Mouse (Mus musculus) gastrocnemius, adult 2 months (tissue): Measurements from ENCODE around the gene Fars2. TPM values are rescaled to one million over a fixed set of nuclear protein-coding genes. Genes with fewer than 3 reads are reported as not detected.

Source experiments
- DNase-seq: peaks from one replicate; pipeline ENCODE4 v3.0.0; 2022
- H3K27ac ChIP-seq: fragments of 200-600 bp; 2 replicates; pipeline ENCODE4 v1.8.1; 2022; ENCODE audit warnings: mild to moderate bottlenecking
- H3K4me3 ChIP-seq: fragments of 200-600 bp; 2 replicates; pipeline ENCODE4 v1.8.1; 2022; ENCODE audit warnings: mild to moderate bottlenecking, moderate library complexity
- CTCF ChIP-seq: fragments of 200-600 bp; IDR thresholded peaks from 2 replicates; pipeline ENCODE4 v1.8.1; 2022; ENCODE audit warnings: antibody characterized with exemption, mild to moderate bottlenecking, moderate library complexity
- intact Hi-C: fragments of 180-260 bp; cut with DNase I; formaldehyde crosslinking; loops from one replicate; pipeline ENCODE4 v1.15.1; 2025
- total RNA-seq, 2 experiments: library from RNA; stranded (reverse); gene quantifications; 2 replicates each; pipeline ENCODE4 v1.2.3; 2021

Gene Fars2
- total RNA-seq, 2 experiments from 2014 or later: 40.8 to 43.4 TPM

DNA sequence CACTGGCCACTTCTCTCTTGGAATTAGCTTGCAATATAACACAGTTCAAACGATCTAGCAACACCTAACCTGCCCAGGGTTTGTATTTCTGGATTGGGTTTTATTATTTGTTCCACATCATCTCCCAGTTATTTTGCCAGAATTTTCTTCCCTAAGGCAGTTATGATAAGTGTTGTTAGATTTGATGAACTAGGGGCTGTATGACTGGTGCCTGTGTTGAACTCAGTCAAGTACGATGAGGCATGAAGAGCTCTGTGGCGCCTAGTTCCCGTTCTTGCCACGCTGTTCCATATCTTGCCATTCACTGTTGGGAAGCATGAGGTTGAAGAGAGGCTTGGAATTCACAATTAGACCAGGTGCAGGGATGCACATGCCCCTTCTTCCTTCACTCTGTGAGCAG, 177.3 kb downstream of the Fars2 start:
- no peak for DNase-seq
- no peak overlapping the region for H3K4me3 ChIP-seq
- no peak for TF ChIP-seq CTCF
- intact Hi-C loops: no loop called here
- H3K27ac ChIP-seq: no peak overlapping the region

DNA sequence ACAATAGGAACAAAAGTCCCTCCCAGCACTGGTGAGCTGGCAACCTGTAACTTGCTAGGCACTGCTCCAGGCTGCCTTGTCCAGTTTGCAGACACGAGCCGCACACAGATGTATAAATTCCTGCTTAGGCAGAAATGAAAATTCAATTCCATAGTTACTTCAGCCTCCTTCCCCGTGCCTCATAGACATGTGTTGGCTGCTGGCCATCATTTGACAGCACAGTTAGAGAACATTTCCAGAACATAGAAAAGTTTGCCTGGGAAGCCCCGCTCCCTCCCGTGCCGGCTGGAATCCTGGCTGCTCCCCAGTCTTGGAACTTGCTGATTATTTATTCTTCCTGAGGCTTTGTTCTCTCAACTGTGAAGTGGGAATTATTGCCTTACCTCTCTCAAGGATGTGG, 178.6 kb downstream of the Fars2 start:
- H3K4me3 ChIP-seq: no peak overlapping the region; the same call in 1 of the 2 replicates
- no peak for TF ChIP-seq CTCF
- intact Hi-C loops: no loop called here
- peak; percentile 40 for DNase-seq
- H3K27ac ChIP-seq: 0 out of 2 replicates have a peak overlapping the region, but pooled peaks have one; percentile 7

DNA sequence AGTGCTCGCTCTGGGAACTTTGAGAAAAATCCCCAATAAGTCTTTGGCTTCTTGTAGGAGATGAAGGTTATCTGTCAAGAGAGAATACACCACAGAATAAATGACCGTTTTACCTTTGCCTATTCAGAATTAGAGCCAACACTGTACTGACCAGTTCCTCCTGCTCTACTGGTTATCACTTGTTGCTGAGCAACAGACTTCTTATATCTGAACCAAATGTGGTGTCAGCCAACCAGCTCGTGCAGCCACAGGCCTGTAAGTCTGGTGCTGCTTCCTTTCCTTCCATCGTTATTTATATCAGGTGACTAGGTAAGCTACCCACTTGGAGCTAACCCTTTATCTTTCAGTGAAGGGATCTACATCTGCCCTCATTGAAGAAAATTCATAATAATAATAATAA, 179.4 kb downstream of the Fars2 start:
- Histone ChIP-seq H3K4me3 (no peak overlapping the region), H3K27ac (no peak overlapping the region)
- intact Hi-C loops: no loop called here
- DNase-seq: no peak
- TF ChIP-seq CTCF: no peak

DNA sequence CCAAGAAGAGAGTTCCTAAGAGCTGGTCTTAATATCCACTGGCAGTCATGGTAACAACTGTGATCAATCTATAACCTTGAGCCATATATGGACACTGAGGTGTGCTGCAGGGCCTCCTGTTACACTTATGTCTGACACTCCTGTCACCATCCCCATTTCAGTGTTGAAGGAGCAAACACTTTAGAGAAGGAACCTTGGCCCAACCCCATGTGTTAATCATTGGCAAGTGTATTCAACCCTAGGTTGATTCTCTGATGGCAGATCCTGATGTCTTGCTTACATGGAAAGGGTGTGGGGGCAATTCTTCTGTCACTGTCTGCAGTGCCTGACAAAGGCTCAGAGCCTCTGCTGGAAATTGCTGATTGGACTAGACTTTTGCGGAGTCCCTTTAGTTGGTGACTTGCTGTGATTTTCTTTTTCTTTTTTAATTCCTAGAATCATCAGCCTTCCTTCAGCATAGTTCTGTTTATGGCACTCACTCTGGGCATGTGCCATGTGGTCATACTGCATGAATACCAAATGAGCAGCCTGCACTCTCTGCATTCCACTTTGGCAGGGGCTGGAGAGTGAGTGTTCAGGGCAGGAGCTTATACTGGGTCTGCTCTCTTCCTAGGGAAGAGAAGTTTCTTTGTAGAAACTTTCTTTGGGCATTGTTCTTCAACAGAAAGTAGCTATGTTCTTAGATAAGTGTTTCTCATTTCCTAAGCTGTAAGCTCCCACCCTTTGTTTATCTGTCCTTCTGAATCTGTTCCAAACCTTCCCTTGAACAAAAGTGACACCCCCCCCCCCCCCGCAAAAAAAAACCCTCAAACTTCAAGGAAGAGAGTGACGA, 181.0 kb downstream of the Fars2 start:
- TF ChIP-seq CTCF: no peak
- no peak for DNase-seq
- no peak overlapping the region for H3K27ac ChIP-seq
- H3K4me3 ChIP-seq: no peak overlapping the region
- intact Hi-C loops: no loop called here

DNA sequence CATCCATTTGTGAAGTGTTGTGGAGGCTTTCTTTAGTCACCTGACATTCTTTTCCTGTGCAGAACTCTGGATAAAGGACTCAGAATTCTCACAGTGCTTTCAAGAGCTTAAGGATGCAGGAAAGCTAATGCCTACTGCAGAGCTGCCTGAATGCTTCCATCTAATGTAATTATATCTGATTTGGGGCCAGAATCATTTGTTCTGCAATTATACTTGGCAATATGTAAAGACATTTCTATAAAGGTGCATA, 181.5 kb downstream of the Fars2 start:
- TF ChIP-seq CTCF: no peak
- DNase-seq: no peak
- intact Hi-C loops: no loop called here
- H3K27ac ChIP-seq: no peak overlapping the region
- no peak overlapping the region for H3K4me3 ChIP-seq

DNA sequence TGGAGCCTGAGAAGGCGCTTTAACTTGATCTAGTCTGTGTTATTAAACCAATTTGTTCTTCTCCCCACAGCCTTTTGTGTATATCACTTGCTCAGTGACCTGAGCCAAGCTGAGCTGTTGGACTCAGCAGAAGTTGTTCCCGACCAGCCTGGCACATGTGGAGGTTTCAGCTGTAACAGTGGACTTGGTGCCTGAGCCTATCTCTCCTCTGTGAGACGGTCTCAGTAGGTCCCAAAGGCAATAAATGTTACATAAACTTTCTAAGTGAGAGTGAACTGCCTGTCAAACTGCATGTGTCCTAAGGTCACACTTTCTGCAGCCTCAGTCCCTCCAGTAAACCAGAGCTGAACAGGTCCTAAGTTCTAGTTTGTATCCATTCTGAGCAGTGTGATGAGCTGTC, 185.6 kb downstream of the Fars2 start:
- no peak overlapping the region for H3K27ac ChIP-seq
- no peak overlapping the region for H3K4me3 ChIP-seq
- DNase-seq: no peak
- intact Hi-C loops: no loop called here
- TF ChIP-seq CTCF: no peak

DNA sequence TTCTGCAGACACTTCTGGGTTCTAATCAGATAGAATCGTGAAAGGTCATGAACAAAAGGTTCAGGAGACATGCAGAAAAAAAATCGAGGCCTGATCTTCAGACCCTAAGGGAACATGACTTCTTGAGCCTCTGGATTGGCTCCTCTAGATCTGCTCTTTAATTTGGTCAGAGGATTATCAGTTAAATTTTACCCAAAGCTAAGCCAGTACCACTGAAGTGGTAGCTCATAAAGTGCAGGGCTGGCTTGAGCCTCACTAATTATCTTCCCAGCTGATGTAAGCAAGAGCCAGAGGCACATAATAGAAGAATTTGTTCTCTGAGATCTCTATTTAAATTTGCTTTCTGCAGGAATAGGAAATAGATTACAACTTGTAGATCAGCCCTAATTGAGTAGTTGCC, 188.1 kb downstream of the Fars2 start:
- Histone ChIP-seq H3K4me3 (no peak overlapping the region), H3K27ac (no peak overlapping the region)
- no peak for TF ChIP-seq CTCF
- intact Hi-C loops: no loop called here
- DNase-seq: no peak

DNA sequence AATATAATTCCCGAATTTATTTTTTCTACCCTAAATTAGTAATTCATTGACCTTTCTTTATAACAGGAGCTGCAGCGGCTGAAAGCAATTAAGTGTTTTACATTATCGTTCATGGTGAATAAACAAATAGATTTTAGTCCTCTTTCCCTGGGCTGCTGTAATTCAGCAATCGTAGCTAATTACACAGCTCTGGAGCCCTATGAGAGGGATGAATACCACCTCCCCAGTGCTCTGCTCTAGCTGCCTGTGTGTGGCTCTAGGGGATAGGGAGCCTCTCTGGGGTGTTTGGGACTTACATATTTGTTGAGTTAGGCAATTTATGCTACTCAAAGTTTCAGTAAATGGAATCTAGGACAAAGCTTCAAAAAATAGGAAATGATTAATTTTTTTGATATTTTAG, 190.2 kb downstream of the Fars2 start:
- TF ChIP-seq CTCF: no peak
- no peak for DNase-seq
- Histone ChIP-seq H3K4me3 (no peak overlapping the region), H3K27ac (no peak overlapping the region)
- intact Hi-C loops: no loop called here

DNA sequence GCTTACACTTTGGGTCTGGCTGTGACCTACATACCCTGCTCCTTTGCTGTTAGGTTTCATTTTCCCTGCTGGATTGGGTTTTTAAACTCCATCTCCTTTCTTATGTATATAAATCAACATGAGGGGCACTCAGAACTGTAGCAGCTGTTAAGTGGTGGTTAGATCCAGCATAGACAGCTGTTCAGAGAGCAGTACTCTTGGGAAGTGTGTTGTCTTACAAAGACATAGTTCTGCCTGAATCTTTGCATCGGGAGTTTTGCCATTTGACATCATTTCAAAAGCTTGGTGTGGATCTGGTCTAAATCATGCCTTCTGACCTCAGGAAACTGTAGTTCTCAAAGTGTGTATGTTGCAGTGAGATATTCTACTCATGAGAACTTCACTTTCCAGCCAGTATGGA, 191.9 kb downstream of the Fars2 start:
- TF ChIP-seq CTCF: no peak
- intact Hi-C loops: no loop called here
- H3K4me3 ChIP-seq: no peak overlapping the region
- no peak for DNase-seq
- H3K27ac ChIP-seq: peak overlapping the region; percentile 4; the same call in 1 of the 2 replicates

DNA sequence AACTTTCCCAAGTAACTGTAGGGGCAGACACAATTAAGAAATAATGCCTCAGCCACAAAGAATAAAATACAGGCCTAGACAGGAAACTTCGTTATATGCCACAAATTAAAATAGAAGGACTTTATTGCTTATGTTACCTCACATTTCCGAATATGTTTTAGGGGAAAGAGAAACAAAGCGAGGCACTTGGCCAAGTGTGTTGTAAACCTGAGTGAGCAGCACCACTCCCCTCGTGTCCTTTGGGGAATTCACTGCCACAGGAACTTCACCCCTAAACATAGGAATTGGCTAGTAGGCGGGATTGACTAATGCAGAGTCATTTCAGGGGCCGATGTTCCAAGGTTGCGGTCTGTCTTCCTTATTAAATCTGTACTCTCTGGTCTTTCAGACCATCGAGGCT, 197.0 kb downstream of the Fars2 start:
- no peak overlapping the region for H3K27ac ChIP-seq
- intact Hi-C loops: no loop called here
- no peak overlapping the region for H3K4me3 ChIP-seq
- no peak for TF ChIP-seq CTCF
- peak; percentile 30 for DNase-seq

DNA sequence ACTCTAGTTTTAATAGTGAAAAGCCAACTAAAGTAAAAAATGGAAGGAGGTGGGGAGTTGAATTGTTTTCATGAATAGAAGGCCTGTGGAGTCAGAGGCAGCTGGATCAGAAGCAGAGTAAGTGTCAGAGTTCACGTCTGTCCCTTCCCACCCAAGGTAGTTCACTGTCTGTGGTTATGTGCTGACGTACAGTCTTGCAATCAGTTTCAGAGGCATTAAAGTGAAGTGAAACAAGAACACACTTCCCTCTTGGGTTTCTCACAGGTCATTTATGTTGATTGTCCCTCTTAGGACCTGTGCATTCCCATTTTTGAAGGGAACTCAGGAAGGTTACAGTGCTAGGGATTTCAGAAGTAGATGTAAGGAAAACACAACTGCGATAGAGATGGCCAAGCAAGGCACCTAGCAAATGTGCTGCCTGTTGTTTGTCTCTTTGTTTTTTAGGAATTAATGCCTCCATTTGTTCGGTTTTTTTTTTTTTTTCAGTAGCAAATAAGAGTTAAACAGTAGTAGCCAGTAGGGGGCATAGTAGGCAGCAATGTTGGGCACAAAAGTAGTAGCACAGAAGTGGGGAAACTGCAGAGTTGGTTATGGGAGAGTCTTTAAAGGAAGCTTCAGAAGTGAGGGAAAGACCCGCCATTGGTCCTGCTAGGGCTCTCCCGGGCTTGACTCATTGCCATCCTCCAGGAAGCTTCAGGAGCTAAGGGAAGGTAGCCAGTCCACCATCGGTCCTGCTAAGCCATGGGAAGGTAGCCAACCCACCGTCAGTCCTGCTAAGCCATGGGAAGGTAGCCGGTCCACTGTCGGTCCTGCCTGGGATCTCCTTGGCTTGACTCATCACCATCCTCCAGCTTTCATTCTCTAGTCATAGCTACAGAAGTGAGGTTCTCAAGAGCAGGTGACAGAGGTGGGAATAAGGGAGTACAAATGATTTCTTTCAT, 197.9 kb downstream of the Fars2 start:
- no peak for DNase-seq
- peak; percentile 40 for TF ChIP-seq CTCF
- intact Hi-C loops: no loop called here
- no peak overlapping the region for H3K4me3 ChIP-seq
- no peak overlapping the region for H3K27ac ChIP-seq

DNA sequence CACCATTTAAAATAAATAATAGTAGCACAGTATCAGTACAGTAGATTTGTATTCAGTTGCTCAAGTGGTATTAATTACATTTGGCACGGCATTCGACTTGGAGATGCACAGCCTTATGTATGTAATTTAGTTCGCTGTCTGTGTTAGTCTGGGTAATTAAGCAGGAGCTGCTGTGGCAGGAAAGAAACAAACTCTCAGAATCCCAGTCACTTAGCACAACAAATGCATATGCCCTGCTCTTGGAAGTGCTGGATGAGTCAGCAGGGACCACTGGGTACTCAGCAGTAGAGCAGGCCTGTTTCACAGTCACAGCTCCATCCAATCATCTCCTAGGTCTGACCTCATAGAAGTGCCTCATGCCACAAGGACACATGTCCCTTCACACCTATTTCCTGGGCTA, 200.6 kb downstream of the Fars2 start:
- no peak for DNase-seq
- H3K27ac ChIP-seq: no peak overlapping the region
- H3K4me3 ChIP-seq: no peak overlapping the region
- intact Hi-C loops: no loop called here
- TF ChIP-seq CTCF: no peak

DNA sequence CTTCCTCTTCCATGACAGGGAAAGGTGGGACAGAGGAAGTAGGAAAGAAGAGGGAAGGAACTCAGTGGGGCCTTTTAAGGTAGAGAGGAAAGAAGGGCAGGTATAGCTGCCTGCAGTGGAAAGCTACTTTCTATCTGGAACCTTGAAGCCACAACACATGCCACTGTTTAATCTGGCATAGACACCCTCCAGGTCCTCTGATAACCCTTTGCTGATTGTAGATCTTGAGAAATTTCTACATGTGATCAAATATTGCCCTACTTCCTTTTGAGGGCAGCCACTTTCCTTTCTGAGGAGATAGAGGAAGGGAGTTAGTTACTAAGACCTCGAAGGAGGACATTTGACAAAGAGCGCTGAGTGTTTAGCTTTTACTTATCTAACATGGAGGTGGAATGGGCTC, 207.4 kb downstream of the Fars2 start:
- H3K4me3 ChIP-seq: no peak overlapping the region
- intact Hi-C loops: no loop called here

DNA sequence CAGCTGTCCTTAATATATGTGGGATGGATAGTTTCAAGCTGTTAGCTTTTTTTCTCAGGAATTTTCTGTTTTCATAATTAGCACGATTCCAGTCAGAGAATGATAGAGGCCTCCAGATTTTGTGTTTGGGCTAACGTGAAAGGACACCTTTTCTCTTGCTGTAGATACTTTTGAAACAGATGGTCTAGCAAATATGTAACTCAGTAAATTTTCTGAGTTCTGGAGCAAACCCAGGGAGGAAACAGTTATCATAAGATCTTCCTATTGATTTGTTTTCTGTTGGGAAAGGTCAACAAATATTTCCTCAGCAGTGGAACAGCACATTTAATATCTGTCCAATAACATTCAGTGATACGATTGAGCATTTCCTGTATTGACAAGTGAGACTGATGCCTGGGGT, 209.3 kb downstream of the Fars2 start:
- intact Hi-C loops: no loop called here
- TF ChIP-seq CTCF: no peak
- peak overlapping the region; percentile 20; the same call in 1 of the 2 replicates for H3K27ac ChIP-seq
- H3K4me3 ChIP-seq: no peak overlapping the region
- no peak for DNase-seq

More for the DNA sequence above, 207.4 kb downstream of the Fars2 start:
- no peak overlapping the region for H3K27ac ChIP-seq
- no peak for DNase-seq
- TF ChIP-seq CTCF: no peak
